ENCODE assay signal across 9 mouse cellular contexts in genomic region chr7:24499856-24500577, GRCm38 (mm10). TPM values are rescaled to one million over a fixed set of nuclear protein-coding genes. Genes with fewer than 3 reads are reported as not detected.
DNase-seq lines count a peak whose midpoint lies in the region; ATAC-seq and TF ChIP-seq lines count a peak whose summit lies in the region.
"Had no signal": no experiment of that assay in that cellular context is flagged by ENCODE, and none has a peak within 500 bp of the region (broad histone marks: within the 10 kb centered on the region; RNA-seq: fewer than 3 reads in every experiment).

No protein-coding gene starts in this region.

- no peak for TF ChIP-seq CTCF in lung, postnatal 0 days (IDR thresholded peaks at IDR 0.05)

- H3K4me1 ChIP-seq in lung, postnatal 0 days (ENCODE audit: insufficient read depth, low read depth, low read length) = no peaks in the 10 kb centered on the region
- peaks cover 11% of the 10 kb centered on the region; the same call in 1 of the 2 replicates for H3K4me1 ChIP-seq in hindbrain, embryonic 16.5 days (ENCODE audit: control insufficient read depth, insufficient read depth, low read depth, low read length)
- H3K4me1 ChIP-seq in liver, embryonic 11.5 days (replicated peaks; ENCODE audit: control insufficient read depth, insufficient read depth, low read length) = peaks cover 7% of the 10 kb centered on the region

- WGBS in lung, postnatal 0 days = 10% methylated on average over 43 of the region's 43 CpGs
- WGBS in hindbrain, embryonic 16.5 days = 21% methylated on average over 43 of the region's 43 CpGs
- WGBS in liver, embryonic 11.5 days = 12% methylated on average over 43 of the region's 43 CpGs

- no peaks in the 10 kb centered on the region for H3K36me3 ChIP-seq in lung, postnatal 0 days (ENCODE audit: insufficient read depth, low read length)
- peaks cover 24% of the 10 kb centered on the region for H3K36me3 ChIP-seq in hindbrain, embryonic 16.5 days (ENCODE audit: control insufficient read depth, insufficient read depth, low read length)
- no peaks in the 10 kb centered on the region for H3K36me3 ChIP-seq in liver, embryonic 11.5 days (ENCODE audit: control insufficient read depth, insufficient read depth, low read length)

- no peak overlapping the region for H3K4me3 ChIP-seq in lung, postnatal 0 days (ENCODE audit: low read depth, low read length)
- H3K4me3 ChIP-seq in hindbrain, embryonic 16.5 days (ENCODE audit: low read length) = no peak overlapping the region
- peak overlapping the region; percentile 36 for H3K4me3 ChIP-seq in liver, embryonic 11.5 days (ENCODE audit: low read depth, low read length)

- DNase-seq in lung, postnatal 0 days (ENCODE audit: low spot score) = no peak
- no peak for DNase-seq in lung, postnatal 36 days
- DNase-seq in liver, embryonic 11.5 days (ENCODE audit: low spot score) = no peak
- peak; percentile 73 for DNase-seq in testis, postnatal 10 days (ENCODE audit: low spot score)
- DNase-seq in spleen, postnatal 14 days (ENCODE audit: low spot score in 2 of 2) = no peak
- DNase-seq in T-cell, adult 2 months (ENCODE audit: low spot score) = no peak
- no peak for DNase-seq in adrenal gland, postnatal 25 days

- H3K27me3 ChIP-seq in lung, postnatal 0 days (replicated peaks; ENCODE audit: insufficient read depth, low read length) = peaks cover 19% of the 10 kb centered on the region
- H3K27me3 ChIP-seq in hindbrain, embryonic 16.5 days (replicated peaks; ENCODE audit: control insufficient read depth, insufficient read depth, low read length) = no peaks in the 10 kb centered on the region
- peaks cover 59% of the 10 kb centered on the region for H3K27me3 ChIP-seq in liver, embryonic 11.5 days (replicated peaks; ENCODE audit: control insufficient read depth, insufficient read depth, low read length)

- no peak overlapping the region for H3K27ac ChIP-seq in lung, postnatal 0 days (ENCODE audit: low read length)
- H3K27ac ChIP-seq in hindbrain, embryonic 16.5 days (ENCODE audit: low read depth, low read length) = no peak overlapping the region
- no peak overlapping the region for H3K27ac ChIP-seq in liver, embryonic 11.5 days (ENCODE audit: low read depth, low read length)
- H3K27ac ChIP-seq: macrophage had no signal

- H3K9ac ChIP-seq in lung, postnatal 0 days (replicated peaks; ENCODE audit: low read depth) = no peak overlapping the region
- no peak overlapping the region for H3K9ac ChIP-seq in hindbrain, embryonic 16.5 days (ENCODE audit: low read depth, low read length)
- no peak overlapping the region for H3K9ac ChIP-seq in liver, embryonic 11.5 days (ENCODE audit: low read depth, low read length)

- 0 out of 2 replicates have a peak, but pooled peaks cover 2% of the 10 kb centered on the region for H3K9me3 ChIP-seq in lung, postnatal 0 days (ENCODE audit: low read length)
- 0 out of 2 replicates have a peak, but pooled peaks cover 4% of the 10 kb centered on the region for H3K9me3 ChIP-seq in hindbrain, embryonic 16.5 days (ENCODE audit: control insufficient read depth, low read length)
- H3K9me3 ChIP-seq in liver, embryonic 11.5 days (ENCODE audit: control insufficient read depth, low read length) = peaks cover 4% of the 10 kb centered on the region; the same call in 1 of the 2 replicates

- TF ChIP-seq EP300 in lung, postnatal 0 days (IDR thresholded peaks at IDR 0.05) = no peak

- peak overlapping the region; percentile 49 for H3K4me2 ChIP-seq in lung, postnatal 0 days (replicated peaks; ENCODE audit: low read depth, low read length)
- peak overlapping the region; percentile 29; the same call in 1 of the 2 replicates for H3K4me2 ChIP-seq in hindbrain, embryonic 16.5 days (ENCODE audit: low read length)
- H3K4me2 ChIP-seq in liver, embryonic 11.5 days = peak overlapping the region; percentile 55

- peak; percentile 53 for ATAC-seq in lung, postnatal 0 days
- ATAC-seq in hindbrain, embryonic 16.5 days = peak; percentile 25; the same call in 1 of the 2 replicates
- ATAC-seq in liver, embryonic 11.5 days (replicated peaks; ENCODE audit: low FRiP score) = no peak

RNA-seq across cellular contexts. Expression of gene Zfp428, which starts 6.8 kb away (rescaled TPM):
- polyA plus RNA-seq in lung, postnatal 0 days (2015; fragmentation: Nextera tagmentation; extraction: Ambion mirVana) = 13.1 and 17.0 TPM in 2 replicates
- polyA plus RNA-seq in hindbrain, embryonic 16.5 days (2015; fragmentation: Nextera tagmentation; extraction: Ambion mirVana) = 272 and 277 TPM in 2 replicates
- 20.3 and 23.0 TPM in 2 replicates for polyA plus RNA-seq in liver, embryonic 11.5 days (2014; fragmentation: Nextera tagmentation; extraction: Ambion mirVana)
- total RNA-seq in adrenal gland, postnatal 25 days (2021) = 6.2 and 7.0 TPM in 2 replicates

RNA-seq across cellular contexts. Expression of gene AC161166.1, which starts 12.2 kb away (rescaled TPM):
- polyA plus RNA-seq in lung, postnatal 0 days (2015; fragmentation: Nextera tagmentation; extraction: Ambion mirVana) = 0.06 and 0.10 TPM in 2 replicates
- 1.0 and 1.1 TPM in 2 replicates for polyA plus RNA-seq in hindbrain, embryonic 16.5 days (2015; fragmentation: Nextera tagmentation; extraction: Ambion mirVana)
- polyA plus RNA-seq in liver, embryonic 11.5 days (2014; fragmentation: Nextera tagmentation; extraction: Ambion mirVana) = 0.34 TPM in 1 of 2 replicates, not detected in the other
- total RNA-seq in adrenal gland, postnatal 25 days (2021) = not detected in 2 replicates
- polyA plus RNA-seq: macrophage had no signal

RNA-seq across cellular contexts. Expression of gene Cadm4, which starts 18.2 kb away (rescaled TPM):
- polyA plus RNA-seq in lung, postnatal 0 days (2015; fragmentation: Nextera tagmentation; extraction: Ambion mirVana) = 1.7 and 1.9 TPM in 2 replicates
- 47.0 and 68.0 TPM in 2 replicates for polyA plus RNA-seq in hindbrain, embryonic 16.5 days (2015; fragmentation: Nextera tagmentation; extraction: Ambion mirVana)
- polyA plus RNA-seq in liver, embryonic 11.5 days (2014; fragmentation: Nextera tagmentation; extraction: Ambion mirVana) = 0.25 and 0.27 TPM in 2 replicates
- total RNA-seq in adrenal gland, postnatal 25 days (2021) = 2.4 and 3.8 TPM in 2 replicates
- polyA plus RNA-seq: macrophage had no signal

RNA-seq across cellular contexts. Expression of gene Irgq, which starts 30.5 kb away (rescaled TPM):
- 3.5 and 4.0 TPM in 2 replicates for polyA plus RNA-seq in lung, postnatal 0 days (2015; fragmentation: Nextera tagmentation; extraction: Ambion mirVana)
- 19.2 and 24.7 TPM in 2 replicates for polyA plus RNA-seq in hindbrain, embryonic 16.5 days (2015; fragmentation: Nextera tagmentation; extraction: Ambion mirVana)
- polyA plus RNA-seq in liver, embryonic 11.5 days (2014; fragmentation: Nextera tagmentation; extraction: Ambion mirVana) = 3.5 and 4.1 TPM in 2 replicates
- 24.5 and 29.5 TPM in 2 replicates for total RNA-seq in adrenal gland, postnatal 25 days (2021)

RNA-seq across cellular contexts. Expression of gene Plaur, which starts 37.7 kb away (rescaled TPM):
- 65.8 and 72.0 TPM in 2 replicates for polyA plus RNA-seq in lung, postnatal 0 days (2015; fragmentation: Nextera tagmentation; extraction: Ambion mirVana)
- 1.8 and 2.2 TPM in 2 replicates for polyA plus RNA-seq in hindbrain, embryonic 16.5 days (2015; fragmentation: Nextera tagmentation; extraction: Ambion mirVana)
- polyA plus RNA-seq in liver, embryonic 11.5 days (2014; fragmentation: Nextera tagmentation; extraction: Ambion mirVana) = 5.6 and 5.7 TPM in 2 replicates
- 5.6 and 7.8 TPM in 2 replicates for total RNA-seq in adrenal gland, postnatal 25 days (2021)

Comparison
In these comparisons a context has a peak if more than half of its experiments do, and no peak if none do; other contexts are left out.
1. RNA of gene Zfp428, which starts 6.8 kb away (polyA plus RNA-seq): 272 to 277 TPM in hindbrain, embryonic 16.5 days; 20.3 to 23.0 TPM in liver, embryonic 11.5 days and 13.1 to 17.0 TPM in lung, postnatal 0 days; every median in the first group is over 10 times any median in the second.
2. RNA of gene Cadm4, which starts 18.2 kb away (polyA plus RNA-seq): 47.0 to 68.0 TPM in hindbrain, embryonic 16.5 days; 1.7 to 1.9 TPM in lung, postnatal 0 days and 0.25 to 0.27 TPM in liver, embryonic 11.5 days; every median in the first group is over 10 times any median in the second.
3. Peak in every context shown above with its lines, with median percentiles within 50 percentile points of each other: H3K4me2 ChIP-seq.